Mouse (Mus musculus) midbrain, embryonic 14.5 days (tissue): ENCODE data around the gene Gpat2. TPM values are rescaled to one million over a fixed set of nuclear protein-coding genes. Genes with fewer than 3 reads are reported as not detected.

Source experiments
- ATAC-seq: fragments of 200-750 bp; cut with Nextera tagmentation; 2 replicates; pipeline ENCODE4 v1.8.0; 2017; ENCODE audit warnings: moderate number of reproducible peaks, moderate library complexity; ENCODE audit not compliant: low FRiP score, low TSS enrichment
- DNase-seq: peaks from one replicate; pipeline ENCODE4 v3.0.0-alpha.2; 2015
- H3K27ac ChIP-seq: fragments of 300-500 bp; sonication (generic); replicated peaks from 2 replicates; pipeline ENCODE4 v1.5.1; 2014; ENCODE audit warnings: mild to moderate bottlenecking, low read depth, low read length, moderate library complexity
- H3K27me3 ChIP-seq: fragments of 300-500 bp; sonication (generic); 2 replicates; pipeline ENCODE4 v1.6.1; 2014; ENCODE audit warnings: low read length, control low read depth, mixed read lengths; ENCODE audit not compliant: control insufficient read depth, insufficient read depth
- H3K36me3 ChIP-seq: fragments of 300-500 bp; sonication (generic); 2 replicates; pipeline ENCODE4 v1.6.1; 2014; ENCODE audit warnings: low read length, control low read depth; ENCODE audit not compliant: control insufficient read depth, insufficient read depth
- H3K4me1 ChIP-seq: fragments of 300-500 bp; sonication (generic); 2 replicates; pipeline ENCODE4 v1.6.1; 2014; ENCODE audit warnings: mild to moderate bottlenecking, antibody characterized with exemption, low read length, control low read depth; ENCODE audit not compliant: control insufficient read depth, insufficient read depth
- H3K4me2 ChIP-seq: fragments of 300-500 bp; sonication (generic); 2 replicates; pipeline ENCODE4 v1.6.1; 2014; ENCODE audit warnings: mild to moderate bottlenecking, low read length, moderate library complexity
- H3K4me3 ChIP-seq: fragments of 300-500 bp; sonication (generic); replicated peaks from 2 replicates; pipeline ENCODE4 v1.5.1; 2014; ENCODE audit warnings: low read depth, low read length
- H3K9ac ChIP-seq: fragments of 300-500 bp; sonication (generic); replicated peaks from 2 replicates; pipeline ENCODE4 v1.6.1; 2014; ENCODE audit warnings: mild to moderate bottlenecking, low read length, moderate library complexity
- H3K9me3 ChIP-seq: fragments of 300-500 bp; sonication (generic); 2 replicates; pipeline ENCODE4 v1.6.1; 2016; ENCODE audit warnings: low read length, control low read depth, mixed read lengths; ENCODE audit not compliant: control insufficient read depth
- WGBS: fragments of 180-500 bp; shearing (Covaris S2); extraction: QIAGEN DNeasy Blood & Tissue Kit; methylation state at CpG from one replicate; pipeline ENCODE4 v1.1.7; 2014; 5-methylcytosine and 5-hydroxymethylcytosine counted together
- polyA plus RNA-seq: library from polyadenylated mRNA; unstranded; fragments of >200 nt; fragmentation: Nextera tagmentation; extraction: Ambion mirVana; gene quantifications from 2 replicates; pipeline ENCODE4 v1.2.1, GENCODE M21; 2014

Gene Gpat2
- polyA plus RNA-seq, 1 experiment from 2014 or later = 0.08 TPM

DNA sequence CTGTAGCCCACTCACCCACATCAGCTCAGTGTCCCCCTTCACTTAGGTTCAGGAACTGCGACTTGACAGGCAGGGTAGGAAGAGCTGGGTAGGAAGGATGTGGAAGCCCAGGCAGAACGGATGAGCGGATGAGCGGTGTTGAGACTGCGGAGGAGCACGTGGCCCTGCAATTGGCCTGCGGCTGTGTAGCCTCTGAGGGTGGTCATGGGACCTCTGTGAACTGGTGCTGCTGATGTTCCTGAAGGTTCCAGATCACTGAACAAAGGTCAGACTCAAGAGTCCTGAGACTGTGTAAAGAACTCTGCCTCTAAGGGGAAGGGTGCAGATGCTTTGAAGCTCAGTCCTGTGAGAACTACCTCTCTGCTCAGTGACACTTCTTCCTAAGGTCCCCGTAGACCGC, 28.1 kb downstream of the Gpat2 start:
- H3K27me3 ChIP-seq = no peaks in the 10 kb centered on the region
- no peak overlapping the region for H3K9ac ChIP-seq
- H3K4me3 ChIP-seq = no peak overlapping the region
- no peaks in the 10 kb centered on the region for H3K4me1 ChIP-seq
- H3K9me3 ChIP-seq = no peaks in the 10 kb centered on the region
- no peaks in the 10 kb centered on the region for H3K36me3 ChIP-seq
- no peak overlapping the region for H3K4me2 ChIP-seq
- no peak overlapping the region for H3K27ac ChIP-seq
- DNase-seq (no peak), ATAC-seq (no peak)
- 78% methylated on average over 9 of the region's 9 CpGs for WGBS

- Histone ChIP-seq H3K4me1 (no peaks in the 10 kb centered on the region), H3K36me3 (no peaks in the 10 kb centered on the region), H3K9ac (no peak overlapping the region), H3K9me3 (no peaks in the 10 kb centered on the region), H3K4me2 (no peak overlapping the region), H3K4me3 (no peak overlapping the region), H3K27ac (no peak overlapping the region), H3K27me3 (no peaks in the 10 kb centered on the region)
- WGBS = 3% methylated on average over 5 of the region's 5 CpGs
- peak; percentile 85 for DNase-seq
- ATAC-seq = no peak
These were observed 28.8 kb downstream of the Gpat2 start for GRCm38 (mm10) chr2:127453764-127454163.

GRCm38 (mm10) chr2:127459341-127459740, 34.3 kb downstream of the Gpat2 start:
- ATAC-seq (no peak), DNase-seq (no peak)
- H3K36me3 ChIP-seq = no peaks in the 10 kb centered on the region
- no peaks in the 10 kb centered on the region for H3K4me1 ChIP-seq
- no peak overlapping the region for H3K4me3 ChIP-seq
- 75% methylated on average over 2 of the region's 2 CpGs for WGBS
- no peak overlapping the region for H3K9ac ChIP-seq
- H3K4me2 ChIP-seq = no peak overlapping the region
- H3K9me3 ChIP-seq = no peaks in the 10 kb centered on the region
- H3K27ac ChIP-seq = no peak overlapping the region
- no peaks in the 10 kb centered on the region for H3K27me3 ChIP-seq

DNA sequence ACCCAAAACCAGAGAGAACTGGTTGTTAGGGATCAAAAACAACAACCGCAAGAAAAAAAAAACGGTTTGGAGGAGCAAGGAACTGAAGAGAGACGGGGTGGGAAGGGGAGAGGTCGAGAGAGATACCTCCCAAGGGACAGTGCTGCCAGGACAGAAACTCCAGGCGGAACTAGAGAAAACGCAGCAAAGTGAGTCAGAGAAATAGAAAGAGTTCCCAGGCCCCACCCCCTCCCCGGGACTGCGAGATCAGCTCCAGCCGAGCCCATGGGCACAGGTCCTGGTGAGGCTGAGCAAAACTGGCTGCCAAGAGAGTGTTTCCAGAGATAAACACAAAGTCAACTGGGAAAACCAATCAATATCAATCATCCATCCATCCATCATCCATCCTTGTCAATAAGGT, 36.4 kb downstream of the Gpat2 start:
- Histone ChIP-seq H3K4me1 (no peaks in the 10 kb centered on the region), H3K4me2 (no peak overlapping the region), H3K9ac (no peak overlapping the region), H3K36me3 (no peaks in the 10 kb centered on the region), H3K4me3 (no peak overlapping the region), H3K27ac (no peak overlapping the region), H3K27me3 (no peaks in the 10 kb centered on the region), H3K9me3 (no peaks in the 10 kb centered on the region)
- DNase-seq = no peak
- no peak for ATAC-seq
- 57% methylated on average over 9 of the region's 9 CpGs for WGBS

- ATAC-seq = no peak; the same call in 1 of the 2 replicates
- no peaks in the 10 kb centered on the region for H3K36me3 ChIP-seq
- H3K9ac ChIP-seq = no peak overlapping the region
- H3K4me1 ChIP-seq = no peaks in the 10 kb centered on the region
- no peaks in the 10 kb centered on the region for H3K9me3 ChIP-seq
- peak; percentile 84 for DNase-seq
- no peak overlapping the region for H3K27ac ChIP-seq
- no peak overlapping the region for H3K4me3 ChIP-seq
- no peaks in the 10 kb centered on the region for H3K27me3 ChIP-seq
- WGBS = 14% methylated on average over 8 of the region's 8 CpGs
- H3K4me2 ChIP-seq = no peak overlapping the region
These were observed 37.3 kb downstream of the Gpat2 start for GRCm38 (mm10) chr2:127462314-127462713.

DNA sequence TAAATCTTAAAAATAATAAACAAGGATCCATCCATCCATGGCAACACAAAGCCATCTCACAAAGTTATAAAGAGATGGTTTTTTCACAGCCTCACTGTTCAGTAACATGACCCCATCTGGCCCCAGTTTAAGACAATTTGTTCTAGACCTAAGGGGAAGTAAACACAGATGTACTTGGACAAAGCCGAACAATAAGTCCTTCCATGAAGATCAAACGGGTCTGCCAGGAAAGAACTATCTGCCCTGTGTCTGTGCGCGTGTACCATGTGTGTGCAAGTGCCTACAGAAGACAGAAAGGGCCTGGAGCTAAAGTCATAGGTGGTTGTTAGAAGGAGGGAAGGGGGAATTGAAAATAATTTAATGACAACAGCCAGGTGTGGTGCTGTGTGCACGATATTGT, 45.2 kb downstream of the Gpat2 start:
- ATAC-seq (no peak), DNase-seq (no peak)
- Histone ChIP-seq H3K9ac (no peak overlapping the region), H3K4me3 (no peak overlapping the region), H3K27ac (no peak overlapping the region), H3K4me2 (no peak overlapping the region), H3K4me1 (no peaks in the 10 kb centered on the region), H3K36me3 (no peaks in the 10 kb centered on the region), H3K27me3 (no peaks in the 10 kb centered on the region), H3K9me3 (no peaks in the 10 kb centered on the region)
- WGBS = 91% methylated on average over 5 of the region's 5 CpGs

DNA sequence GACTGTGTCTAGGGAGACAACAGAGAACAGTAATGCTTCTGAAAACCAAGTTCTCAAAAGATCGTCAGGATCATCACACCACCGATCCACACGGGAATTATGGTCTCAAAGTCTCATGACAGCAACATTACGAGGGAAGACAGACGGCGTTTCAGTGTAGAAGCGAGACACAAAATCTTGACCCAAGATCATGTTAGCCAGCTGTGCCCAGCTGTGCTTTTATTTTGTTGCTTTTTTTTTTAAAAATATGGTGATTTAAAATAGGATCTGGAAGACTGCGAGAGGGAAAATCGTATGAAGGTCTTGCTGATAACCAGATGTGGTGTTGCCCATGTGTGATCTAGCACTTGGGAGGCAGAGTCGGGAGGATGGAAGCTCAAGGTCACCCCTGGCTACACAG, 45.7 kb downstream of the Gpat2 start:
- H3K4me3 ChIP-seq = no peak overlapping the region
- DNase-seq = no peak
- H3K4me2 ChIP-seq = no peak overlapping the region
- no peaks in the 10 kb centered on the region for H3K27me3 ChIP-seq
- no peak overlapping the region for H3K9ac ChIP-seq
- H3K4me1 ChIP-seq = no peaks in the 10 kb centered on the region
- ATAC-seq = no peak
- H3K9me3 ChIP-seq = no peaks in the 10 kb centered on the region
- WGBS = 90% methylated on average over 10 of the region's 10 CpGs
- no peaks in the 10 kb centered on the region for H3K36me3 ChIP-seq
- H3K27ac ChIP-seq = no peak overlapping the region

- WGBS = 88% methylated on average over 8 of the region's 8 CpGs
- DNase-seq = no peak
- Histone ChIP-seq H3K4me3 (no peak overlapping the region), H3K4me2 (no peak overlapping the region), H3K9me3 (no peaks in the 10 kb centered on the region), H3K36me3 (no peaks in the 10 kb centered on the region), H3K4me1 (no peaks in the 10 kb centered on the region), H3K9ac (no peak overlapping the region), H3K27ac (no peak overlapping the region), H3K27me3 (no peaks in the 10 kb centered on the region)
- ATAC-seq = no peak
These were observed 46.3 kb downstream of the Gpat2 start for GRCm38 (mm10) chr2:127471281-127471680.

DNA sequence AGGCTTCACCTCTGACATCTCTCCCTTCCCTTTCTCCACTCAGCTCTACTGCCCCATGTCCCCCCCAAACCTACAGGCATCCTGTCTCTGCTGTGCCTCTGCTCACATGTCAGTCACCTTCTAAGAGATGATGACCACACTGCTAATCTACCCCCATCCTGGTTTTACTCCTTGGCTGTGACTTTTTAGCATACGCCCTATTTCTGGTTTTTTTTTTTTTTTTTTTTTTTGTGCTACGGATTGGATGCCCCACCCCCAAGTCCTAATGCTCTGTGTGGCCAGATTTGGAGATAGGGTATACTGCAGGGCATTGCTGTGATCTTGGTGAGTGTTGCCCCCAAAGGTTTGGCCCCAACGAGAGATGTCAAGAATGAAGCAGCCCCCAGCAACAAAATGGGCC, 47.3 kb downstream of the Gpat2 start:
- WGBS = 71% methylated on average over 3 of the region's 3 CpGs
- Histone ChIP-seq H3K9ac (no peak overlapping the region), H3K27me3 (no peaks in the 10 kb centered on the region), H3K9me3 (no peaks in the 10 kb centered on the region), H3K27ac (no peak overlapping the region), H3K4me2 (no peak overlapping the region), H3K4me3 (no peak overlapping the region), H3K4me1 (no peaks in the 10 kb centered on the region), H3K36me3 (no peaks in the 10 kb centered on the region)
- ATAC-seq (no peak), DNase-seq (no peak)
